Mouse (Mus musculus) brown adipose tissue, adult 24 weeks (tissue): ENCODE measurements around the gene Edc3. TPM values are rescaled to one million over a fixed set of nuclear protein-coding genes. Genes with fewer than 3 reads are reported as not detected.

Experiments
- H3K27ac ChIP-seq: fragments of 200-500 bp; replicated peaks from 2 replicates; pipeline ENCODE4 v1.5.1; 2012; ENCODE audit warnings: low read depth, mild to moderate bottlenecking, low read length
- H3K4me1 ChIP-seq: fragments of 200-500 bp; 2 replicates; pipeline ENCODE4 v1.6.1; 2012; ENCODE audit warnings: low read length, mixed read lengths; ENCODE audit not compliant: control insufficient read depth, insufficient read depth, insufficient read length
- H3K4me3 ChIP-seq: fragments of 200-500 bp; 2 replicates; pipeline ENCODE4 v1.5.1; 2012; ENCODE audit warnings: low read depth, mild to moderate bottlenecking, low read length, moderate library complexity; ENCODE audit not compliant: insufficient read depth
- polyA plus RNA-seq: library from polyadenylated mRNA; stranded (reverse); fragments of >200 nt; gene quantifications from 2 replicates; pipeline ENCODE4 v1.2.4, GENCODE M21; 2012; ENCODE audit not compliant: missing spikeins, insufficient read depth, insufficient read length

Edc3 gene
- polyA plus RNA-seq, 1 experiment = 4.4 TPM

DNA sequence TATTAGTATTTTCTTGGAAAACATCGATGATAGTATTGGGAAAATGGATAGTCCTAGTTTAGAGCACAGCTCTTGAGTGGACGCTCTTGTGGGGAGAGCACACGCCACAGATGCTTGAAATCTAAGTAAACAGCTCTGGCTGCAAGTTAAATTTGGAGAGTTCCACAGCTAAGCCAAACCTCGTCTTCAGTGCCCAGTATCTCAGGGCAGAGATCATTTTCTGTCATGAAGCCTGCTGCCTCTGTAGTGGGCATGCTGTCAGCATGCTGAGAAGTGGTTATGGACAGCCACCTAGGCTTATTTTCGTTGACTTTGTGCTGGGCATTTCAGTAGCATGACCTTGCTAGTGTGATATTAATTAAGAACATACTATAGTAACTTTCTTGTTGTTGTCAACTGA lies 15.5 kb downstream of the Edc3 start:
- Histone ChIP-seq H3K4me1 (0 out of 2 replicates have a peak, but pooled peaks cover 5% of the 10 kb centered on the region), H3K4me3 (no peak overlapping the region), H3K27ac (0 out of 2 replicates have a peak overlapping the region, but pooled peaks have one; percentile 10)

DNA sequence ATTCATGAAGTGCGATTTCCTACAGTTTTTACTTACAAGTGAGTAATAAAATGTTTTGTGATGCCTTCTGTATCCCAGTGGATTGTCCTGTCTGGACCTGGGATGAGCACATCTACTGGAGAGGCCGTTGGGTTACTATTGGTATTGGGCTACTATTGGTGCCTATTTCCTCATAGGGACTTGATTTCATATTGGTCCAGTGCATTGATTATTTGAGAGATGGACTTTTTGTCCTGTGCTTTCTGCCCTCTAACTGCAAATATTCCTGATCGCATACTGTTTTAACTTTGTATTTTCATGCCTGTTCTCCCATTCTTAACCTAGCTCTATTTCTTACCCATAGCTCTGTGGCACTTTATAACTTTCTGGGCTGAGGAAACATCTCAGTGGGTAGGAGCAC lies 16.4 kb downstream of the Edc3 start:
- 0 out of 2 replicates have a peak, but pooled peaks cover 5% of the 10 kb centered on the region for H3K4me1 ChIP-seq
- H3K4me3 ChIP-seq = no peak overlapping the region
- H3K27ac ChIP-seq = no peak overlapping the region

DNA sequence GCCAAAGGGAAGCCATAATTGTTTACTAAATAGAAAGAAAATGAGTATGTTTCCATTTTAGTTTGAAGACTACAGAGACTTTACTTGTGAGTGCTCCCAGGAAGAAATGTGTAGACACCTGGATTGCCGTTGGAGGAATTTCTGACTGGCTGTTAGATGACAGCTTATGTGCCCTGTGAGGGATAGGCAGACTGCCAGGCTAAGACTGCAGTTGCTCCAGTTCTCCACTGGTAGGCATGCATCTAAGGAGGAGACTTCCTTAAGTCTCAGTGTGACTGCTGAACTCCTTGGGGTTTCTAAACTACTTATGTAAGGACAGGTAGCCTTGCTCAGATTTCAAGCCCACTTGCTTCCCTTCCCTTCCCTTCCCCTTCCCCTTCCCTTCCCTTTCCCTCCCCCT lies 20.0 kb downstream of the Edc3 start:
- Histone ChIP-seq H3K27ac (no peak overlapping the region), H3K4me3 (no peak overlapping the region), H3K4me1 (0 out of 2 replicates have a peak, but pooled peaks cover 2% of the 10 kb centered on the region)

DNA sequence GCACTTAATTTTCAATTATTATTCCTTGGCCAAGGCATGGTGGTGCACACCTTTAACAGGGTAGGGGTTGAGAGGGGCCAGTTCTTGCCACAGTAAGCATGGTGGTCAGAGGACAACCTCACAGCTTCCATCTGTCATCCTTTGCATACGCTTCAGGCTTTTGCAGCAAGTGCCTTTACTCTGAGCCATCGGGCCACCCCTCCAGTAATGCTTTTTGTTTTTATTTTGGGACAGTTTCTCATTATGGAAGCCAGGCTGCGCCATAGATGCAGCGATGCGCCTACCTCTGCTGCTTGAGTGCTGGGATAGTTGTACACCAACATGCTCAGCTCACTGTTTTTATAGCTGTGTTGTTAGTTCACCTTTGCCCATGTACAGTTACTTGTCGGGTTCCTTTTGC lies 25.3 kb downstream of the Edc3 start:
- no peak overlapping the region for H3K27ac ChIP-seq
- peaks cover 4% of the 10 kb centered on the region; the same call in 1 of the 2 replicates for H3K4me1 ChIP-seq
- no peak overlapping the region for H3K4me3 ChIP-seq

DNA sequence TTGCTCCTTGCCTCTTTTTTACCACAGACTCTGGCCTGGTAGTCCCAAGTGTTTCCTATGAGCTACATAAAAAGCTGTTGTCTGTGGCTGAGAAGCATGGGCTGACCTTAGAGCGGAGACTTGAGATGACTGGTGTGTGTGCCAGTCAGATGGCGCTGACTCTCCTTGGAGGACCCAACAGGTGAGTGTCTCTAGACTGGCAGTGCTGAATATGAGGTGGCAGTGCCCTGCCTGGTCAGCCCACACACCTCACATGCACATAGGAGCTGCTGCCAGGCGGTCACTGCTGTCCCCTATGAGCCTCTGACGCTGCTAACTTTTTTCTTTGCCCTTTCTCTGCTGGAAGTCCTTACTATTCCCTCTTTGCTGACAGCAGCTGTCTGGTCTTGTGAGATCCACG lies 31.5 kb downstream of the Edc3 start:
- H3K4me1 ChIP-seq = peaks cover 7% of the 10 kb centered on the region; the same call in 1 of the 2 replicates
- peak overlapping the region; percentile 6; the same call in 1 of the 2 replicates for H3K27ac ChIP-seq
- H3K4me3 ChIP-seq = no peak overlapping the region

DNA sequence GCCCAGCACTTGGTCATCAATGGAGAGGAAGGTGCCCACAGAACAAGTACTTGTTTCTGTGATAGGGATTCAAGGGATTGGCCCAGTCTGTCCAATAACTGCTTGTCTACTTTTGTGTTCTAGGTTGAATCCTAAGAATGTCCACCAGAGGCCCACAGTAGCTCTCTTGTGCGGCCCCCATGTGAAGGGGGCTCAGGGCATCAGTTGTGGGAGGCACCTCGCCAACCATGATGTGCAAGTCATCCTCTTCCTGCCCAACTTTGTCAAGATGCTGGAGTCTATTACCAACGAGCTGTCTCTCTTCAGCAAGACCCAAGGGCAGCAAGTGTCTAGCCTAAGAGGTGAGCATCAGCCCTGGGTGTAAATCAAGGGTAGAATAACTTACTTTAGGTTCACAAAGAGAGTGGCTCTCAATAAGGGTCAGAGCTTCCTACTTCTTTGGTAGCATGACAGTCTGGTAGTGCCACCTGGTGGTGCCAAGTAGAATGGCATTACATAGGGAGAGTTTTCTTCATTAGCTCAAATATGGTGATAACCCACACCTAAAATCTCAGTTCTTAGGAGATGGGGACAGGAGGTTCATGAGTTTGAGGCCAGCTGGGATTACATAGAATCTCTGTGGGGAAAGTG lies 36.2 kb downstream of the Edc3 start:
- Histone ChIP-seq H3K4me3 (no peak overlapping the region), H3K27ac (no peak overlapping the region)

DNA sequence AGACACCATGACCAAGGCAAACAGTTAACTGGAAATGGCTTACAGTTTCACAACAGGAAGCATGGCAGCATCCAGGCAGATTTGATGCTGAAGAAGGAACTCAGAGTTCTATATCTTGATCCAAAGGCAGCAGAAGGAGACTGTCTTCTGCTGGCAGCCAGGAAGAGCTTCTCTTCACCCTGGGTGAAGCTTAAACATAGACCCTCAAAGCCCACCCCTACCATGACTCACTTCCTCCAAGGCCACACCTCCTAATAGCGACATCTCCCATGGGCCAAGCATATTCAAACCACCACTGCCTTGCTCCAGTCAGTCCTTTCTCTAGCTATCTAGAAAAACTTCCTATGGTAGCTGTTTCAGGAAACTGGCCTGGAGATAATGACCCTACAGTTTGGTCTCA lies 38.7 kb downstream of the Edc3 start:
- Histone ChIP-seq H3K4me1 (no peaks in the 10 kb centered on the region), H3K27ac (no peak overlapping the region), H3K4me3 (no peak overlapping the region)

More for the DNA sequence above, 36.2 kb downstream of the Edc3 start:
- H3K4me1 ChIP-seq = 0 out of 2 replicates have a peak, but pooled peaks cover 3% of the 10 kb centered on the region

DNA sequence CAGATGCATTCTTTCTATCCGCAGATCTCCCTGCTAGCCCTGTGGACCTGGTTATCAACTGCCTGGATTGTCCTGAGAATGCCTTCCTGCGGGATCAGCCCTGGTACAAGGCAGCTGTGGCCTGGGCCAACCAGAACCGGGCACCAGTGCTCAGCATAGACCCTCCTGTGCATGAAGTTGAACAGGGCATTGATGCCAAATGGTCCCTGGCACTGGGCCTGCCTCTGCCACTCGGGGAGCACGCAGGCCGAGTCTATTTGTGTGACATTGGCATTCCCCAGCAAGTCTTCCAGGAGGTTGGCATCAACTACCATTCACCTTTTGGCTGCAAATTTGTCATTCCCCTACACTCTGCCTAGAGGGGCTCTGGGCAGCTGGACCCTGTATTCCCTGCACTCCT lies 39.8 kb downstream of the Edc3 start:
- Histone ChIP-seq H3K4me1 (no peaks in the 10 kb centered on the region), H3K27ac (no peak overlapping the region), H3K4me3 (no peak overlapping the region)

DNA sequence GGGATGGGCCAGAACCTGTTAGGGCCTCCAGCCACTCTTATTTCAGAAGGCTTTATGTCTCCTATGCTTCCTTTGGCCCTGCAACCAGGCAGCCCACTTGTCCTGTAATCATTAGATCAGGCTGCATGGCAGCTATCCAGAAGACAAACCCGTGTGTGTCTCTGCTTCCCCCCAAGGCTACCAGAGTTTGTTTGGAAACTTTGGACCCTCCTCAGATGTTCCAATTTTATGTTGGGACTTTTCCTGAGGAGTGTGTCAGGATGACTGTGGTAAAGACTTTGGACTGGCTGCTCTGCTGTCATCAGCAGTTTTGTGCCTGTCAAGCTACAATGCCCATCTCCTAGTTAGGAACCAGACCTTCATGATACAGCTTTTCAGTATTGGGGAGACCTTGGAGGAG lies 40.5 kb downstream of the Edc3 start:
- Histone ChIP-seq H3K4me3 (no peak overlapping the region), H3K27ac (no peak overlapping the region), H3K4me1 (no peaks in the 10 kb centered on the region)

DNA sequence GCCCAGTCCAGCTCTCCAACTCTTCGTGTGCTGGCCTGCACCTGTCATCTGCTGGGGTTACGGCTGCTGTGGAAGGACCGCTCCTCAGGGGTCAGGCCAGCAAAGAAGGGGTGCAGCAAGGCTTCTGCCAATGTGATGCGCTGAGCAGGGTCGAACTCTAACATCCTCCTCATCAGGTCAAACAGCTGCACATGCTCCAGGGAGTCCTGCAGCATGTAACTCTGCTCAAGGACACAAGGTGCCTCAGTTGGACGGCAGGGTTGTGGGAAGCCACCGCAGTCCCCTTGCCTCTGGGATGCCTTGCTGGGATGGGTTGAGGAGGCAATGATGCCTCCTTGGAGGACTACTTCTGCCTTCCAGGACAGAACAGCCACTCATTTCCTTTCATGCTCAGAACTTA lies 42.6 kb downstream of the Edc3 start:
- Histone ChIP-seq H3K4me3 (no peak overlapping the region), H3K4me1 (no peaks in the 10 kb centered on the region), H3K27ac (no peak overlapping the region)

DNA sequence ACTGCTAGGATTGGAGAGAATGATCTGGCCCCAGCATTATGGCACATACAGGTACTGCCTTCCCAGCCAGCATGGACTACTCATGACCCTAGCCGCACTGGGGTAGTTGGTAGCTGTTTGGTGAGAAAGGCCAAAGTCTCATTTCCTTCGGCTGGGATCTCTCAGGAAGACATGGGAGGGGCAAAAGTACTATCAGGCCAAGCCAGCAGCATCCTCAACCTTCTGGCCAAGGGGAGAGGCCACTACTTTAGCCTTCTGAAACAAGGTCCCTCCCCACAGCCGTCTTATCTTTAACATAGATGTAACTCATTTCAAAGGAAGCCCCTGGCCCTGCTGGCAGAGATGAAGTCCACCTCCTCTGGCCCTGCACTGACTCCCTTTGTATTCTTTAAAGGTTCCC lies 49.2 kb downstream of the Edc3 start:
- Histone ChIP-seq H3K4me1 (peaks cover 4% of the 10 kb centered on the region), H3K4me3 (no peak overlapping the region), H3K27ac (no peak overlapping the region)

DNA sequence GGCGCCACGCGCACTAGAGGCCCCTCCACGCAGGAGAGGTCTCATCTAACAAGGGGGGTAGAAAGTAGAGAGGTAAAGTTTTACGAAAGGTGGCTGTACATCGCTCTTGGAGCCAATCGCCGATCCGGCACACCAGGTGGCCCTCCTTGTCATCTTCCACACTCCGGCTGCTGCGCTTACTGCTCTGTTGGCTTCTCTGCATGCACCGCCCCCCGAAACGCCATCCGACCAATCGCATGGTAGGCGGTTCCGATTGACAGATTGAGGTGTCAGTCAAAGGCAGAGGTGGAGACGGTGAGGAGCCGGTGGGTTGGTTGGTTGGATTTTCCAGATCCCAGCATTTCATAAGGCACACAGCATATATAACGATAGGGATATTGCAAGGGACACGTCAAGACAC lies 50.2 kb downstream of the Edc3 start:
- no peak overlapping the region for H3K27ac ChIP-seq
- peaks cover 9% of the 10 kb centered on the region for H3K4me1 ChIP-seq
- H3K4me3 ChIP-seq = no peak overlapping the region

DNA sequence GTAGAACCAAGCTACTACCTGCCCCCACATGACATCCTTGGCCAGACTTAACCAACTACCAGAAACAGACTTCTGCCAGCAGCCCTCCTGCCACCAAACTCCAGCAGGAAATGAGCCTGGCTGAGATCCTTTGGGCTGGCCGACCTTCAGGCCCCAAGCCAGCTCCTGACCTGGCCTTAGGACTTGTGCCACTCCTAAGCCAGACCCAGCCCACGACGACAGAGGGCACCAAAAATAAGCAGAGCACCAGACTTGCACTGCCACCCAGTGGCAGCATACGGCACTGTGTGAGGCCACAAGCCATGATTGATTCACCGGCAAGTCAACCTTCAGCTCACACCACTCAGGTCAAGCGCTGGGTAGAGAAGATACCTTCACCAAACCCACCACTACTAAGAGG lies 50.9 kb downstream of the Edc3 start:
- Histone ChIP-seq H3K27ac (no peak overlapping the region), H3K4me3 (no peak overlapping the region), H3K4me1 (peaks cover 12% of the 10 kb centered on the region)

DNA sequence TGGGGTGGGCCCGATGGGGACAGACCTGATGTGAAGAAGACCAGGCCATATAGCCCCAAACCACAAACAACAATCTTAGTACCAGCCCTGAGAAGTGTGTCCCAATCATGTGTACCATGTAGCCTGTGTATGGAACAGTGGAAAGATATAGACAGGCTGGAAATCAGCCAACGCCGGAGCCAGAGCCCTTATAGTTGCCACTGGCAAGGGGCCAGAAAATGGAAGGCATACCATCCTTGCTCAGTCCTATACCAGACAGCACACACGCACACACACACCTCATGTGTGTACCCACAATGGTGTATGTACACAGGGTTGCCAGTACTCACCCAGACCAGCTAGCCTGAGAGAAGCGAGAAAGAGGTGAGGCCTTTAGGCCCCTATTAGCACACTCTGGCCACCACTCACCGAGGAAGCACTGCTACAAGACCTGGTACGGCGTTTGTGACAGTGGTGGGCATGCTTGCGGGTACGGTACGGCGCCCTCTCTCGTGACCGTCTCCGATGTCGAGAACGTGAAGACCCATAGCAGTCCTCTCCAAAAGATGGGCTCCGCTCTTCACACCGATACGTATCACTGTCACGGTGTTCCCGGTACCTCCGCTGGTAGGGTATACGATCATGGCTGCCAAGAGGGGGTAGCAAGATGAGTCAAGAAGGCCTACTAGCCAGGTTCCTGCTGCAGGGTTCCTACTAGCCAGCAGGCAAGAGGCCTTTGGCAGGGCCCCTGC lies 52.2 kb downstream of the Edc3 start:
- Histone ChIP-seq H3K4me3 (no peak overlapping the region), H3K4me1 (peaks cover 12% of the 10 kb centered on the region), H3K27ac (no peak overlapping the region)

DNA sequence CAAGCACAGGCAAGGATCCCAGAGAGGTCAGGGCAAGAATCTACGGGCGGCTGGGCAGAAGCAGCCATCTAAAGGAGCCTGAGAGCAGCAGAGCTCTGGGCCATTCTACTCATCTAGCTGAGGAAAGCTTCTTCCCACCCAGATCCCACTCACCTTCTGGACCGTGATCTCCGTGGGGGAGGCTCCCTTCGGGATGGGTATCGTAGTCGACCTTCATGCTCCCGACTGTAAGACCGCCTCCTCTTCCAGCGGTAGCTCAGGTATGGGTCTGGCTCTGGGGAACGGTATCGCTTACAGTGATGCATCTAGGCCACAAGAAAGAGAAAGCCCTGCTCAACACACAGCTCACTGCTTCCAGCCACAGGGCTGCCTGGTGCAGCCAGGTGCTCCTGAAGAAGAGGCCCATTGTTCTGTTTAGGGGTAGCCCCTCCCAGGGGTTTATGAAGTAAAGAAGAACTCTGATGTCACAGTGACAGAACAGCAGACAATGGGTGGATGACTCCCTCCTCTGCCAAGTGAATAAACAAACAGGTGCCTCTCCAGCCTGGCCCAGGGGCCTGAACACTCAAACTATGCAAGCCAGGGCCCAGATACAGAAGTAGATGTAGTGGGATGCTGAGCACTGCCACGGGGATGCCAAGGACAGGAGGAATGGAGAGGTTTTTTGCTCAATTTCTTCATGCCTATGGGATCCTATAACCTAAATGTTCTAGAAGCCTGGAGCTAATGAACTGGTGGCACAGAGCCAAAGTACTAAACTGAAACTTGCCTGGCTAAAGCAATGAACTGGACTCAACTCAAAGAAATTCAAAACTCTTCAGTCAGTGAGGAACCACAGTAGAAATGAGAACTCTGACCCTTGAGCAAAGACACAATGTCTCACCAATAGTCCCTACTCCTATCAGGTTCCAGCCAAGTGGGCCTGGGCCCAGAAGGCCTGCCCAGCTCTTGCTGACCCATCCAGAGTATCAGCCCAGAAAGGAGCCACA lies 53.5 kb downstream of the Edc3 start:
- Histone ChIP-seq H3K4me3 (0 out of 2 replicates have a peak overlapping the region, but pooled peaks have one; percentile 0), H3K4me1 (peaks cover 12% of the 10 kb centered on the region), H3K27ac (peak overlapping the region; percentile 27)
